Mouse (Mus musculus): ENCODE measurements around the gene Neurog3. TPM values are rescaled to one million over a fixed set of nuclear protein-coding genes. Genes with fewer than 3 reads are reported as not detected.

Neurog3 gene
- polyA plus RNA-seq, 1 experiment = not detected

DNA sequence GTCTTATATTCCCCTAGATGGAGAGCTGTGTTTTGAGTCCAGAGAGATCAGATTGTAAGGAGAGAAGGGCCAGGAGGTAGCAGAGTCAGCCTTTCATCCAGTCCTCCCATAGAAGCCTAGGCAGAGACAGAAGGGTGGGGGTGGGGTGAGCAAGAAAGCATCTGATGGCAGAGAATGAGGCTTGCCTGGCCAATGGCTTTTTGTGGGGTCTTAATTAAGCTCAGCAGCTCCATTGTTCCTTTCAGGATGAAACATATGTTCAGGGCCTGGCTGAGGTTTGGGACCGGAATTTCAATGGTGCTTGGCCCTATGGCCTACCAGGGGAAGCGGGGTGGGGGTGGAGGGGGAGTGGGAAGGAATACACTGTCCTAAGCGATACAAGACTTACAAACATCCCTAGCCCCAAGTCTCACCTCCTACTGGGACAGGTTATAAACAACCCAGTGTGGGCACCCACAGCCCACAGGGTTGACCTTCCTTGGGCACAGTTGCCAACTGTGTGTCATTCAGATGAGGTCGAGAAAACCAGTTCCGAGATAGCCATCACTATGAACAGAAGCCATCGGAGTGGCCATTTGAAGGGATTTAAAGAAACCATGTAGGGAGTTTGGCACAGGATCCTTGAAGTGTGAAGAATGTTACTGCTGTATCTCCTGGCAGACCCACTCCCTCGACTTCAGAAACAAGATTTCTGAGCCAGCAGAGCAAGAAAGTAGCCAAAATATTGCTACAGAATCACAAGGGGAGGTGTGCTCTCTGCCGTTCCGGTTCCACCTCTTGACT, 18.8 kb upstream of the Neurog3 start:
- no peak for TF ChIP-seq GATA1 (IDR thresholded peaks at IDR 0.05; ENCODE audit: low read length)

DNA sequence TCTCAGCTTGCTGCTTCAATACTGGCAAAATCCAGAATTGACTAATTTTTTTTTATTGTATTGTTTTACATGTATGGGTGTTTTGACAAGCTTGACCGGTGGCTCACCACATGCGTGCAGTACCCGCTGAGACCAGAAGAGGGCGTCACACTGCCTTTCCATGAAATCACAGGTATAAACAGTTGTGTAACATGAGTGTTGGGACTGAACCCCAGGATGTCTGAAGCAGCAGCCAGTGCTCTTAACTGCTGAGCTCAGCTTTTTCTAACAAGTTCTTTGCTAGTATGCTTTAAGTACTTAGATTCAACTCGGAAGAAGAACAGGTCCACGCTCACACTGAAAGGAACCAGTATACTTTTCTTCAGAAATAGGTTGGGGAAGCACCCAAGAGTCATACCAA, 5.8 kb upstream of the Neurog3 start:
- no peak for TF ChIP-seq GATA1 (IDR thresholded peaks at IDR 0.05; ENCODE audit: low read length)

DNA sequence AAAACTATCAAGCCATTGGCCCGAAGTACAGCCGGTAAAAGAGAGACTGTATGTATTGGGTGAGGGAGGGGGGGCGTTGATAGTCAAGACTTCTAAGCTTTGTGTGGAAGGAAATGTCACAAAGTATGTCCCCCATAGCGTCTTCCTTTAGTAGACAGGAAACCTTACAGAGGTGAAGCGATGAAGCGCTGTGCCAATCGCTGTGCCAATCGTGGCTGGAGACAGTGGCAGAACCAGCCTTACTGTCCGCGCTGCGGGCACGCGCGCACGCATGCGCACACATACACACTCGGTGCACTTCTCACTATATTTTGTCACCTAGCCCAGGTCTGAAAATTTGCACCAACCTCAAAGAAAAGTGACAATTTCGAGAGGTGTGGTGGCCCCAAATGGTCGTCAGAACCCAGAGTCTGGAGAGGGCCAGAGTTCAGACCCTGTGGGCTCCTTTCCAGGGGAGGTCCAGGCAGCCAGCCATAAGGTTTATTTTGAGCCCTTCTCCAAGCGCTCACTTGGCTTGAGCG, 5.1 kb upstream of the Neurog3 start:
- no peak for TF ChIP-seq GATA1 (IDR thresholded peaks at IDR 0.05; ENCODE audit: low read length)

DNA sequence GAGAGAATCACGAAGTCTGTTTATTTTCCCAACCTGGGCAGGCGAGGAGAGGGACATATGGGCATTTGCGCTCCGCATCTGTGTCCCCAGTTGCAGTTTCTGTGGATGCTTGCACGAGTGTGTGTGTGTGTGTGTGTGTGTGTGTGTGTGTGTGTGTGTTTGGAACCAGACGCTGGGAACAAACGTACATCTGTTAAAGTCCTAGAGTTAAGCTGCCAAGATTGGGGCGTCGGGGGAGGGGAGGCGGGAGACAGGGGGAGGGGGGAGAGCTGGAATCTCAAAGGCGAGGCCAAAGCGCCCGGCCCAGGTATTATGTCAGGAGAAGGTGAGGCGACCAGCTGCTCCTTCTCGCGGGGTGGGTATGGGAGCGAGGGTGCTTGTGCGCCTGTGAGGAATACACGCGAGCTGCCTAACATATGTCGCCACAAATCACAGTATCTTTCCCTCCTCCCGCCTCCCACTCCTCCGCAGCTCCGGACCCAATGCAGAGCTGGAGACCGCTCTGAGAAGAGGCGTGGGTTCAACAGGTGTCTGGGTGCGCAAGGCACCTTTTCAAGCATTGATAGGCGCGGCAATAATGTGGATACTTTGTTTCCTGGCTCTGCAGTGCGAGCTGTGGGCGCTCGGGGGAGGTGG, 4.5 kb upstream of the Neurog3 start:
- no peak for TF ChIP-seq GATA1 (IDR thresholded peaks at IDR 0.05; ENCODE audit: low read length)

DNA sequence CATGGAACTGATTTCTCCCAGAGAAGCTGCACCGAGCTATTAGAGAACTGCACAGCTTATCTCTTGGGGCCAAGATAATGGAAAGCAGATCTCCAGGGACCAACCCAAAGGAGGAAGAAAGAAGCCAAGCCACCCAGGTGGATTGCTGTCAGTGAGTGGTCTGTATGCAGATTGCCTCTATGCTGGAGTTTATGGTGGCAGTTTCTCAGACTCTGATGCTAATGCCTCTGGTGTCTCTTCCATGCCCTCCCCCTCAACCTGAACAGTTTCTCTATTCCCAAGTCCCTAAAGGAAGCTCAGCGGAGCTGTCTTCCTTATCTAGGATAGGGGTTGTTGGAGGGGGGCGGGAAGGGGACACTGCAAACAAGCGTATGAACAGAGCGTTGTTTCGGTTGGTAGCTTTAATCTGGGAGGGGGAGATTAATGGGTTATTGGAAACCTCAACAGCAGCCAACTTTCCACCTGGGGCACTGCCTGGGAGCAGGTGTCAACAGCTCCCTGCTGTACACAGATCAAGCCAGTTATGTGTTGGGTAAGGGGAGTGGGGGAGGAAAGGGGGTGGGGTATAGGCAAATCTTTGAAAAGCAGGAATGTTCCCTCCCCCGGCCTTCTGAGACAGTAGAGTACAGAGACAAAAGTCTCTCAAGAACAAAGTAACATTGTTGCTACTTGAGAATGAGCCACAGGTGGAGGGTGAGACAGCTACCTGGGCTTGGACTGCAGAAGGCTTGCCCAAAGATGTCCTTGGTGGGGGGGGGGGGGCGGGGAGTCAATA, 3.0 kb downstream of the Neurog3 start:
- TF ChIP-seq GATA1 (IDR thresholded peaks at IDR 0.05; ENCODE audit: low read length) = no peak

DNA sequence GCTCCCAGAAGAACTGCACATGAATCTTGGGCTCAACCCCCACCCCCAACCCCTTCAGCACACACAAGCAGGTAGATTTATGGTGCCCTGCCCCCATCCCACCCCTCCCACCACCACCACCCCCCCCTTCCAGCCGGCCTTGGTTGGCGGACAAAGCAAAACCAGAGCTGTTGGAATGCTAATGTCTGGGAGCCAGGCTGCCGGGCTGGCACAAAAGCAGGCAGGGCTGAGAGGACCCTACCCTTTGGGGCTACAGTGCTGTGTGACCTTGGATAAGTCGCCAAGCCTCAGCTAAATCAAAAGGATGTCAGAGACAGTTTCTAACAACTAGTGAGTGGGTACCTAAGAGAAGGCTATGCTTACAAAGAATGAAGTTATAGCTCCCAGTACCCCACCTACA, 4.3 kb downstream of the Neurog3 start:
- no peak for TF ChIP-seq GATA1 (IDR thresholded peaks at IDR 0.05; ENCODE audit: low read length)

DNA sequence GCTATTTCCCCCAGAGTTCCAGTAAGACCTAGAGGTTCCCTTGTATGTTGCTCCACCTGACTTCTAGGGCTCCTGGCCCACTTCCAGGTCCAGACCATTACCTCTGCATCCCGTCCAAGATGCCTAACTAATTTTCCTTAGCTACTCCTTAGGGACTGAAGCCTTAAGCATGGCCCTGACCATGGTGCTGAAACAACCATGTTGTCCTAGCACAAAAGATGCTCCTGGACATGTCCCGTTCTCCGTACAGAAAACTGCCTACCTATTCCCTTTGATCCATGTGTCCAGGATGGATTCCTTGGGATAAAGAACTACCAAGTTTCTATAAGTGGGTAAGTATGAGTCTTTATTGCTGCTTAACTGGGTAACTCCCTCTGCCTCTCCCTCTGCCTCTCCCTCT, 5.2 kb downstream of the Neurog3 start:
- no peak for TF ChIP-seq GATA1 (IDR thresholded peaks at IDR 0.05; ENCODE audit: low read length)

DNA sequence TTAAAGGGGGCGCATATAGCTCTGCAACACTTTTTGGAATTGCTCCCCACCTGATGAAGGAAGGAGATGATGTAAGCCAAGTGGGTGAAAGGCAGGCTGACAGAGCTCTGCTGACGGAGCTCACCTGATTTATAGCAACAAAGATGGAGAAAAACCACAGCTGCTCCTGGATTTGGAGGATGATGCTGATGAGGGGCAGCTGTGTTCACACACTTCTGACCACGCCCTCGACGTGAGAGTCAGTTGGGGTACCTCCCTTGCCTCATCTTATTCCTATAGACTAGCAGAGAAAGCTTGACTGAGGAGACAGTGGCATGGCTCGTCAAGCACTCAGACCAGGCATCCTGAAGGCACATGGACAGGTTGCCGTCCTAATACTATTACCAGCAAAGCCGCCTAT, 10.9 kb downstream of the Neurog3 start, which contains the start of gene Fam241b:
Gene Fam241b (minus strand): TSS at position 101 of the 400 bp plus-strand sequence.
- TF ChIP-seq GATA1 (IDR thresholded peaks at IDR 0.05; ENCODE audit: low read length) = no peak

DNA sequence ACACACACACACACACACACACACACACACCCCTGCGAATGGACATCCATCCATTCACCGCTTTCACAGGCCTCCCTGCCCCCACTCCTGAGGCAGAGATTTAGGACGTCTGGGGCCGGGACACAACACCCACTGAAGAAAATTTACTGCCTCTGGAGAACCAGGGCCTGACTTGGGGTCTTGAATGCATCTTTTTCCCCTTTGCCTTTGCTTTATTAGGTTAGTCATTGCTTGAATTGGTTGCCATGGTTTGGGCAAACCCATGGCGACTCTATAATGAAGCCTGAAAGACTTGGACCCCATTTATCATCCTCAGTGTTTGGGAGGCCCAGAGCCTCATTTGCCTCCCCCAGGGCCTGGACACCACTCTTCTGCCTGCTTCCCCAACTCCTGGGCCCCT, 13.1 kb downstream of the Neurog3 start:
- no peak for TF ChIP-seq GATA1 (IDR thresholded peaks at IDR 0.05; ENCODE audit: low read length)

DNA sequence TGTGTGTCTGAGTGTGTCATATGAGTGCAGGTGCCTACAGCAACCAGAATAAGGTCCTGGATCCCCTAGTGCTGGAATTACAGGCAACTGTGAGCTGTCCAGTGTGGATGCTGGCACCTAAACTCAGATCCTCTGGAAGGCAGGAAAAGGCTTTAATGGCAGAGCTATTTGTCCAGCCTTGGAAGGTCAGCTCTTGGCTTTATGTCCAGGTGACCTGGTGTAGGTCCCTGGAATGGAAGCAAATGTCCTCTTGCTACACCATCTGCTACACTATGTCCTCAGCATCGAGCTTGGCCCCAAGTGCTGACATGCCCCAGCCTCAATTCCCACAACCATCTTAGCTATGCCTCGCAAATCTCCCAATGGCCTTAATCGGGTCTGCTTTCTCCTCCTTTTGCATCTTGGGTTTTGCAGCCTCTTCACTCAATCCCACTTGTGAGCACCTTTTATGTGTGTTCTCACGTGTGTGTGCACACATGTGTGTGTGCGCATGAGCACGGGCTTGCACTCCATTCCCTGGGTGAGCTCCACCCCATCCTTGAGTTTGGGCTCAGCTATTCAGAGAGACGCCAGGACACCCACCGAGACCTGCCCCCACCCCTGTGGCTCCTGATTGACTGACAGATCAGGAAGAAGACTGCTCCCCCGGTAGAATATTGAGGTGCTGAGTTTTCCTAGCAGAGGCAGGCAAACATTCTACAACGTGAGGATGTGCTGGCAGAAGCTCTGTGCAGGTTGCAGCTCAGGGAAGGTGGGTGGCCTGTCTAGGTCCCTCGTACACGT, 14.8 kb downstream of the Neurog3 start:
- TF ChIP-seq GATA1 (IDR thresholded peaks at IDR 0.05; ENCODE audit: low read length) = no peak

DNA sequence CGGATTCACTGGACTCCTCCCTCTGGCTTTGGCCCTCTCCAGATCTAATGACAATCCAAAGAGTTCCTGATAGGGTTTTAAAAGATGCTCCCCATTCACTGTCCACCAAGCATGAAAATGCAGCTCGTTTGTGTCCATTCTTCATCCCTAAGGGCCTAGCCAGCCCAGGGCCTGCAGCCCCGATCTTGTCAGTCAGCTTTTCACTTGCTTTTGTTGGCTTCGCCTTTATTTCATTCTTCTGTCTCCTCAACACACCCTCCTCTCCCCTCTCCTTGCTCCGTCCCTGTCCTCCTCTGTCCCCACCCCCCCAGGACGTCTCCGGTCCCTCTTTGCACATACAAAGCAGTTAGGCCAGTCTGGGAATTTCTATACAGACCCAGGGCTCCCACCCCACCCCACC, 17.0 kb downstream of the Neurog3 start:
- no peak for TF ChIP-seq GATA1 (IDR thresholded peaks at IDR 0.05; ENCODE audit: low read length)

DNA sequence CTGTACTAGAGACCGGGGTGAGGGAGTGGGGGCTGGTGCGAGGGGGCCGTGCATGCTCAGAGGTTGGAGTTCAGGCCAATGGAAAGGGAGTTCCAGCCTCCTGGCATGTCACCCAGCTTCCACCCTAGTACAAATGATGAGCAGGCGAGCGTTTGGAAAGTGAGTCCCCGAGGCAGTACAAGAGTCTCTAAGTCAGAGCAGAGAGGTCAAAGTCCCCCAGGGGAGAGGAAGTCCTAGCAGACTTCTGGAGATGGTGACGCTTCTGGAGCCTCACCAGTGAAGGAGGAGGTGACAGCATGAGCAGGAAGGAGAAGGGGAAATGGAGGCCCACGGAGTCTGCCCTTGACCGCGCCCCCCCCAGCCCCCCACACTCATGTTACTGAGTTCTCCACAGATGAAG, 29.5 kb downstream of the Neurog3 start:
- no peak for TF ChIP-seq GATA1 (IDR thresholded peaks at IDR 0.05; ENCODE audit: low read length)

DNA sequence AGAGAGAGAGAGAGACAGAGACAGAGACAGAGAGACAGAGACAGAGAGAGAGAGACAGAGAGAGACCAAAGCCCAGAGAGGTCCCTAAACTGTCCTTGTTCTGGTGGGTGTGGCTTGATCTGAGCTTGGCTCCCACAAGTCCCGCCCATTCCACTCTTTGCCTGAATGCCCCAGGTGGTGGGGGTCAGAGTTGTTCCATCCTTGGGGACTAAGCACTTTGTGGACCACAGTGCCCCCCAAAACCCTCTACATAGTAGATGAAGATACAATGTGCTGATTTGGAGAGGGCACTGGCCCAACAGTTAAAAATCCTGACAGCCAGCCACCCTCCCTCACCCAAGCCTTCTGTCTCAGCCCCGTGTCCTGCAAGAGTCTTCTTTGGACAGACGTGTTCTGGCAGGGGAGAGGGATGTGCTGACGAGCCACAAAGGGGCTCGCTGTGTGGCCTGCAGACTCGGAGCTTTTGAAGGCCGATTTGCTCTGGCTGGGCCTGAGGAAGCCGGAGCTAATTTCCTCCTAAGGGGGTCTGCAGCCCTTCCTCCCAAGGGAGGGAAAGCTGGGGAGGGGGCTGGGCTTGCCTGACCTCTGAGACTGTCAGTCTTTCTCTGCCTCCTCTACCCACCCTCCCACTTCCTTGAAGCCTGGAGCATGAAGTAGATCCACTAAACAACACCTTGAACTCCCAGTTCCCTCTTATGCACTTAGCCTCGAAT, 40.1 kb downstream of the Neurog3 start:
- no peak for TF ChIP-seq GATA1 (IDR thresholded peaks at IDR 0.05; ENCODE audit: low read length)

DNA sequence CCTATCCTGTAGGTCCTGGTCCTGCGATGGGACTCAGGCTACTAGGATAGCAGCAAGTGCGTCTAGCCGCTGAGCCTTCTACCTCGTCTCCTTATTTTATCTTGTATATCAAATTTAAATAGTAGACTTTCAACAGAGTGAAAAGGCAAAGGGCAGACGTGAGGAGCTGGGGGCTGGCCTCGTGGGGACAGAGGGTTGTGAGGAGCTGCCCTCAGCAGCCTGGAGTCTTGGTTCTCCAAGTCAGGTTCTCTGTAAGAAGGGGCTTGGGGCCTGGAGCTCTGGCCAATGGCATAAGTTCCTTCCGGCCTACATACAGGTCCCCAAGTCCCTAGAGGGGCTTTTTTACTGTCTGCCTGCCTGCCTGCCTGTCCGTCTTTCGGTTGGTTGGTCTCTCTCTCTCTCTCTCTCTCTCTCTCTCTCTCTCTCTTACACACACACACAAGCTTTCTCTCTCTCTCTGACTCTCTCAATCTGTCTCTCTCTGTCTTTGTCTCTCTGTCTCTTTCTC, 41.1 kb downstream of the Neurog3 start:
- TF ChIP-seq GATA1 (IDR thresholded peaks at IDR 0.05; ENCODE audit: low read length) = no peak
